Mouse (Mus musculus): ENCODE measurements around the gene Hk2. TPM values are rescaled to one million over a fixed set of nuclear protein-coding genes. Genes with fewer than 3 reads are reported as not detected.

The Hk2 gene
- polyA plus RNA-seq, 1 experiment from 2014 or later = 36.1 TPM

DNA sequence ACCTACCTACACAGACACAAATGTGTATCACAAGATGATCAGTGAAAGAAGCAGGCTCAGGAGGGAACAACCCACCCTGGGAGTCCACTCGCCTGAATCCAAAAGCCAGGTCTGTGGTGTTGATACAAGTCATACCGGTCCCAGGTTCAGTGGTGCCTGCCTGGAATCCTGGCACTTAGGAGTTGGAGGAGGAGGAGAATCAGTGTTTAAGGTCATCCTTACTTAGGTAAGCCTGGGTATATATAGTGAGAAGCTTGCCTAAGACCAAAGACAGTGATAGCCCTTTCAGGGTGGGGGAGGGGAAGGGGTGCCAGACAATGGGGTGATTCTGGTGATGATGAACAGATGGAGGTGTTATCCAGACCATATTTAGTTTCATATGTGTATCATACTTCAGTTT is 9.0 kb downstream of the Hk2 start:
- Histone ChIP-seq H3K4me3 (no peak overlapping the region), H3K36me3 (replicated peaks) (peaks cover 45% of the 10 kb centered on the region), H3K9me3 (no peaks in the 10 kb centered on the region), H3K27me3 (ENCODE audit: poor library complexity, severe bottlenecking) (no peaks in the 10 kb centered on the region), H3K4me1 (peaks cover 44% of the 10 kb centered on the region), H3K27ac (no peak overlapping the region)
- no peak for DNase-seq (ENCODE audit: extremely low spot score, low spot score)
- WGBS = 100% methylated on average over 2 of the region's 2 CpGs

GRCm38 (mm10) chr6:82763871-82764503 is 10.3 kb downstream of the Hk2 start:
- WGBS = 56% methylated on average over 9 of the region's 9 CpGs
- Histone ChIP-seq H3K36me3 (replicated peaks) (peaks cover 53% of the 10 kb centered on the region), H3K4me1 (peaks cover 34% of the 10 kb centered on the region), H3K27me3 (ENCODE audit: poor library complexity, severe bottlenecking) (no peaks in the 10 kb centered on the region), H3K27ac (no peak overlapping the region), H3K4me3 (no peak overlapping the region), H3K9me3 (no peaks in the 10 kb centered on the region)
- DNase-seq (ENCODE audit: extremely low spot score, low spot score) = no peak

GRCm38 (mm10) chr6:82762728-82763127 is 11.5 kb downstream of the Hk2 start:
- H3K4me1 ChIP-seq = peaks cover 34% of the 10 kb centered on the region
- no peaks in the 10 kb centered on the region for H3K27me3 ChIP-seq (ENCODE audit: poor library complexity, severe bottlenecking)
- H3K36me3 ChIP-seq (replicated peaks) = peaks cover 55% of the 10 kb centered on the region
- no peaks in the 10 kb centered on the region for H3K9me3 ChIP-seq
- no peak overlapping the region for H3K27ac ChIP-seq
- H3K4me3 ChIP-seq = no peak overlapping the region
- WGBS = 89% methylated on average over 2 of the region's 2 CpGs
- no peak for DNase-seq (ENCODE audit: extremely low spot score, low spot score)

DNA sequence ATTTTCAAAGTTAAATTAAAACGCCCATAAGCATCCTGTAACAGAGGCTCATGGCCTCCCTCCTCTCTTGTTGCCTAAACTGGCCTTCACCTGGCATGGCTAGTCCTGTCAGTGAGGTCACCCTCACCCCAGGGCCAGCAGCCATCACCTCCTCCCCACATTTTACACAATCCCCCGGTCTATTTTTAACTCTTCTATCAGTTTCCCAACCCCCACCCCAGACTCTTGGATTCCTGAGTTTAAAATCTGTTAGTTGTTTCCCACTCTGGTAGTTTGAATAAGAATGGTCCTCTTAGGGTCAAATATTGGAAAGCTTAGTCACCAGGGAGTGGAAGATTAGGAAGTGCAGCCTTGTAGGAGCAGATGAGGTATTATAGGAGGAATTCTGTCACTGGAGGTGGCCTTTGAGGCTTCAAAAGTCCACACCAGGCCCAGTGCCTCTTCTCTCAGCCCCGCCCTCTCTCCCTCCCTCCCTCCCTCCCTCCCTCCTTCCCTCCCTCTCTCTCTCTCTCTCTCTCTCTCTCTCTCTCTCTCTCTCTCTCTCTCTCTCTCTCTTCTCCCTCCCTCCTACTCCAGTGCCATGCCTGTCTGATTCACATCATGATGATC is 13.4 kb downstream of the Hk2 start:
- H3K36me3 ChIP-seq (replicated peaks) = peaks cover 60% of the 10 kb centered on the region
- H3K27ac ChIP-seq = no peak overlapping the region
- H3K4me3 ChIP-seq = no peak overlapping the region
- 85% methylated on average over 3 of the region's 3 CpGs for WGBS
- no peaks in the 10 kb centered on the region for H3K9me3 ChIP-seq
- H3K4me1 ChIP-seq = peaks cover 29% of the 10 kb centered on the region
- DNase-seq (ENCODE audit: extremely low spot score, low spot score) = no peak
- H3K27me3 ChIP-seq (ENCODE audit: poor library complexity, severe bottlenecking) = no peaks in the 10 kb centered on the region

DNA sequence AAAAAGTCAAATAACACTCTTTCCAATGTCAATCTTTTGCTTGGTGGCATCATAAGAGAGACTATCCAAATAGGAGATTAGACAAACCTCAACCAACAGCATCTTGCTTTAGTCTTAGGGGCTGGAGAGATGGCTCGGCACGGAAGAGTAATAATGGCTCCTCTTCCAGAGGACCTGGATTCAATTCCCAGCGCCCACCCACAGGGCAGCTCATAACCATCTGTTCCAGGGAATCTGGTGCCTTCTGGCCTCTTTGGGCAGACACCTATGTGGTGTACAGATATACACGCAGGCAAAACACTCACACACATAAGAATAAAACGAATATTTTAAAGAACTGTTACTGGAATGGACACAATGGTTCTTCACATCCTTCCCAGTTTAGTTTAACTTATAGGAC is 15.0 kb downstream of the Hk2 start:
- Histone ChIP-seq H3K27me3 (ENCODE audit: poor library complexity, severe bottlenecking) (no peaks in the 10 kb centered on the region), H3K36me3 (replicated peaks) (peaks cover 66% of the 10 kb centered on the region), H3K9me3 (no peaks in the 10 kb centered on the region), H3K27ac (no peak overlapping the region), H3K4me1 (peaks cover 20% of the 10 kb centered on the region), H3K4me3 (no peak overlapping the region)
- 94% methylated on average over 5 of the region's 5 CpGs for WGBS
- DNase-seq (ENCODE audit: extremely low spot score, low spot score) = no peak

DNA sequence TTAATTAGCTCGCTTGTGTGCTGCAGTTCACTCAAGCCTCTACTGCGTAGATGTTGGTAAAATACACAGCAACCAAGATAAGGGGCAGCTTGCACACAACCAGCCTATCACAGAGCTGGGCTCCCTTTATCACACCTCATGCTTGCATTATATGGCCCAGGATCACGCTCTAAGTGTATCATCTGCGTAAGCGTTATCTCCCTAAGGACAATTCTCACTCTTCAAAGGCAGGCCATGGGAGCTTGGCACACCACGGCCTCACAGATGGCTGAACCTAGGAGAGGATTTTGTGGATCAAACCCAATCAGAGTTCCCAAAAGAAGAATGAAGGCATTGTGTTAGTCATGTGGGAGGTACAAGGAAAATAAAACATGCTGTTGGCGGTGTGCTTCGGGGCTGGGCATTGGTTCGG is 17.4 kb downstream of the Hk2 start:
- Histone ChIP-seq H3K4me3 (no peak overlapping the region), H3K27ac (no peak overlapping the region), H3K36me3 (replicated peaks) (peaks cover 82% of the 10 kb centered on the region), H3K4me1 (peaks cover 6% of the 10 kb centered on the region; the same call in 1 of the 2 replicates), H3K9me3 (no peaks in the 10 kb centered on the region), H3K27me3 (ENCODE audit: poor library complexity, severe bottlenecking) (no peaks in the 10 kb centered on the region)
- WGBS = 94% methylated on average over 9 of the region's 9 CpGs
- no peak for DNase-seq (ENCODE audit: extremely low spot score, low spot score)

DNA sequence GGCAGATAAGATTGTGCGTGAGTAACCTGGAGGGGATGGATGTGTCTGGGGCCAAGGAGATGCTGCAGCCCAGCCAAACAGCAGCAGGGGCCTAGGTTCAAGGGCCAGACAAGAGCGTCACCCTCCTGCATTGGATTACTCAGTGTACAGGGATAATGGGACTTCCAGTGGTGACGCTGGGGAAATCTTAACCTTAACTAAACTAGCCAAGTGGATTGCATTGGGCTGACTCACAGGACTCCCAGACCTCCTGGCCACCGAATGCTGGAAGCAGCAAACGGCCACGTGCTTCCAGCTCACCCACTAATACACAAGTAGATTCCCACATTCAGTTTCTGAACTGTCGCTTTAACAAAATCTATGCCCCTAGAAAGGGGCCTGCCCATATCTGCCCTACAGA is 18.0 kb downstream of the Hk2 start:
- H3K4me1 ChIP-seq = peaks cover 4% of the 10 kb centered on the region; the same call in 1 of the 2 replicates

GRCm38 (mm10) chr6:82755338-82755737 is 18.9 kb downstream of the Hk2 start:
- no peaks in the 10 kb centered on the region for H3K4me1 ChIP-seq
- WGBS = 48% methylated on average over 2 of the region's 2 CpGs
- H3K36me3 ChIP-seq (replicated peaks) = peaks cover 95% of the 10 kb centered on the region
- no peak overlapping the region for H3K4me3 ChIP-seq
- no peaks in the 10 kb centered on the region for H3K27me3 ChIP-seq (ENCODE audit: poor library complexity, severe bottlenecking)
- DNase-seq (ENCODE audit: extremely low spot score, low spot score) = no peak
- no peak overlapping the region for H3K27ac ChIP-seq
- H3K9me3 ChIP-seq = no peaks in the 10 kb centered on the region

More for the DNA sequence above, 18.0 kb downstream of the Hk2 start:
- H3K4me3 ChIP-seq = no peak overlapping the region
- H3K27ac ChIP-seq = no peak overlapping the region
- H3K36me3 ChIP-seq (replicated peaks) = peaks cover 88% of the 10 kb centered on the region
- DNase-seq (ENCODE audit: extremely low spot score, low spot score) = no peak
- H3K27me3 ChIP-seq (ENCODE audit: poor library complexity, severe bottlenecking) = no peaks in the 10 kb centered on the region
- 98% methylated on average over 7 of the region's 7 CpGs for WGBS
- no peaks in the 10 kb centered on the region for H3K9me3 ChIP-seq

DNA sequence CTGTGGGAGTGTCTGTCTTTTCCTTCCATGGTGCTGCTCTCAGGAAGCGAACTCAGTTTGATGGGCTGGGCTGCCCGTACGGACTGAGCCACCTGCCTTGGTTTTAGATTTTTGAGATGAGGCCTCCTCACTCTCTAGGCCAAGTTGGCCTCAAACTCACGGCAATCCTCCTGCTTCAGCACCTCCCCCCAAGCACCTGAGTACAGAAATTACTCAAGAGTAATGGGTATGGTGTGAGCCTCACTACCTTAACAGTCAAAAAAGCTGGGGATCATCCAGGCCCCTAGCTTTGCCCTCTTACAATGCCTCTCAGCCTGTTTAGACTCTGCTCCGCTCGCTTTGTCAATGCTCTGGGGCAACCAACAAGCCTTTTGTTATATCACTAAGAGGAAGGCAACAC is 19.5 kb downstream of the Hk2 start:
- Histone ChIP-seq H3K4me3 (no peak overlapping the region), H3K27me3 (ENCODE audit: poor library complexity, severe bottlenecking) (no peaks in the 10 kb centered on the region), H3K4me1 (no peaks in the 10 kb centered on the region), H3K9me3 (no peaks in the 10 kb centered on the region), H3K36me3 (replicated peaks) (peaks cover 95% of the 10 kb centered on the region), H3K27ac (no peak overlapping the region)
- 91% methylated on average over 6 of the region's 6 CpGs for WGBS
- DNase-seq (ENCODE audit: extremely low spot score, low spot score) = no peak

DNA sequence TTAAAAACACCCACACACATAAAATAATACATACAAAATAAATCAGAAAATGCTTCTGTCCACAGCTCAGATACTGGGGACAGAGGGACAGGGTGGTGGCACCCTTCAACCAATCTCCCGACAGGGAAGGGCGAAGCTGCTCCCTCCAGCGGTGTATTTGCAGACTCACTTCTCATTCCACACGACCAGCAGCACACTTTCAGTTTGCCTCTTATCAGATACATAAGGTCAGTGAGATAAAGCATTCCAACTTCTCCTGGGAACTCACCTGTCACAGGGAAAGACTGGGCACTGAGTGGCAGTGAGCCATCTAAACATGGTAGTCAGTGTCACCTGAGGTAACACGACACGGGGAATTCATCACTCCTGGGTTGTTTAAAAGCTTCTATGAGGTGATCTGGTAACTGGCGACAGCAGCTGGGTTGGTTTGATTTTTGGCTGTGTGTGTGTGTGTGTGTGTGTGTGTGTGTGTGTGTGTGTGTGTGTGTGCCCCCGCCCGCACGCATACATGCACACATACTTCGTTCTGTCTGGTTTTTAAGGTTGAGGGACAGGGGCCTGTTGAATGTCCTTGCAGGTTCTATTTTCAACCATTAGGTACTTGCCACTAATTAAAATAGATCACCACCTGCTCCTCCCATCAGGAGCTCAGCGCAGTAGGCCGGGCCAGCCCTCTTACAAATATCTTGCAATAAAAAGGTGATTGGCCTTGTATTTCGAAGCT is 20.5 kb downstream of the Hk2 start:
- 92% methylated on average over 14 of the region's 14 CpGs for WGBS
- no peaks in the 10 kb centered on the region for H3K27me3 ChIP-seq (ENCODE audit: poor library complexity, severe bottlenecking)
- no peaks in the 10 kb centered on the region for H3K9me3 ChIP-seq
- no peaks in the 10 kb centered on the region for H3K4me1 ChIP-seq
- peaks cover 95% of the 10 kb centered on the region for H3K36me3 ChIP-seq (replicated peaks)
- H3K27ac ChIP-seq = no peak overlapping the region
- no peak overlapping the region for H3K4me3 ChIP-seq
- no peak for DNase-seq (ENCODE audit: extremely low spot score, low spot score)

DNA sequence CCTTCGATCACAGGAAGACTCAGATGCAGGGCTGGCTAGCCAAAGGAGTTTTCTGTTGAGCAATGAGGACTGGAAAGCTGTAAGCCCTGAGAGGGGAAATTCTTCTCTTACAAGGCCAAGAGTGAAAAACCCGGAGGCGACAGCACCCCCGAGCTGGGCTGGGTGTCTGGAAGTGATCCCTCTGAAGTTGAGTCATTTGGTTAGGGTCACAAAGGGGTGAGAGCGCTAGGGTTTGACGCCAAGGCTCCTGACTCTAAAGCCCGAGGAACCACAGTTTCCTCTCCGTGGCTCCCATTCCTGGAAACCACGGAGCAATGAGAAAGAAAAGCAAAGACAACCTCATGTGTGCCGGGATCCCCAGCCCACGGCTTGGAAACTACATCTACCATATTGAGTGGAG is 21.2 kb downstream of the Hk2 start:
- no peaks in the 10 kb centered on the region for H3K4me1 ChIP-seq
- H3K4me3 ChIP-seq = no peak overlapping the region
- H3K36me3 ChIP-seq (replicated peaks) = peaks cover 95% of the 10 kb centered on the region
- H3K27me3 ChIP-seq (ENCODE audit: poor library complexity, severe bottlenecking) = no peaks in the 10 kb centered on the region
- no peaks in the 10 kb centered on the region for H3K9me3 ChIP-seq
- WGBS = 90% methylated on average over 11 of the region's 11 CpGs
- no peak for DNase-seq (ENCODE audit: extremely low spot score, low spot score)
- H3K27ac ChIP-seq = no peak overlapping the region

DNA sequence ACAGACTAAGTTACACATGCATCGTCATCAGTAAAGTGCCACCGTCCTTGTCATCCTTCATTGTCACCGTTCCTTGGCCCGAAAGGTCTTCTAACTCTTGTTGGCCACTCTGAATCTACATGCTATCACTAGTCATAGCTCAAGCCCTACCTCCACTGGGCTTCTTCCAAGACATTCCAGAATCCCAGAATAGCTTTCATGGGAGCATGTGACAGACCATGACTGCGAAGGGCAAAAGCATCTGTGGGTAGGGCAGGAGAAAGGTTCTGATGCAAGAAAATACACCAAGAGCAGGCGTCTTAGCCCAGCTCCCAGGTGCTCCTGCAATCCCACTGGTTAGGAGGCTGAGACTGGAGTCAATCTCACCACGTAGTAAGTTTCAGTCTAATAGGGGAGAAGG is 22.5 kb downstream of the Hk2 start:
- Histone ChIP-seq H3K27me3 (ENCODE audit: poor library complexity, severe bottlenecking) (no peaks in the 10 kb centered on the region), H3K4me1 (no peaks in the 10 kb centered on the region), H3K36me3 (replicated peaks) (peaks cover 93% of the 10 kb centered on the region), H3K9me3 (no peaks in the 10 kb centered on the region), H3K27ac (no peak overlapping the region), H3K4me3 (no peak overlapping the region)
- WGBS = 96% methylated on average over 7 of the region's 7 CpGs
- no peak for DNase-seq (ENCODE audit: extremely low spot score, low spot score)

- H3K27ac ChIP-seq = no peak overlapping the region
- 94% methylated on average over 11 of the region's 11 CpGs for WGBS
- H3K9me3 ChIP-seq = no peaks in the 10 kb centered on the region
- H3K4me3 ChIP-seq = no peak overlapping the region
- no peaks in the 10 kb centered on the region for H3K4me1 ChIP-seq
- DNase-seq (ENCODE audit: extremely low spot score, low spot score) = no peak
- H3K27me3 ChIP-seq (ENCODE audit: poor library complexity, severe bottlenecking) = no peaks in the 10 kb centered on the region
- peaks cover 93% of the 10 kb centered on the region for H3K36me3 ChIP-seq (replicated peaks)
These were observed 23.2 kb downstream of the Hk2 start for GRCm38 (mm10) chr6:82751031-82751430.
